Mouse (Mus musculus) retina, postnatal 1 day (tissue): Measurements from ENCODE around the gene Sntb2.

Experiments
- DNase-seq: peaks from one replicate; pipeline ENCODE4 v3.0.0-alpha.2; 2012

Gene Sntb2

DNA sequence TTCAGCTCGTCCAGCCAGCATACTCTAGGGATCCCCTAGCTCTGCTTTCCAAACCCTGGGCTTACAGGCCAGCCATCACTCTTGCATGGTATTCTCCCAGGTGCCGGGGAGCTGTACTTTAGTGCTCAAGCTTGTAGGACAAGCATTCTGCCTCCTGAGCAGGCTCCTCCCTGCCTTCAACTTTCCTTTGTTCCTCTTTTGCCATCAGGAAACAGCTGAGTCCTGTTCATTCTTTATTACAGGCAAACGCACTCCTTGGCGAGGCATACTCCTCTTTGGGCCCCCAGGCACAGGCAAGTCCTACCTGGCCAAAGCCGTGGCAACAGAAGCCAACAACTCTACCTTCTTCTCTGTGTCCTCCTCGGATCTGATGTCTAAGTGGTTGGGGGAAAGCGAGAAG, 105.1 kb downstream of the Sntb2 start:
- DNase-seq: no peak

DNA sequence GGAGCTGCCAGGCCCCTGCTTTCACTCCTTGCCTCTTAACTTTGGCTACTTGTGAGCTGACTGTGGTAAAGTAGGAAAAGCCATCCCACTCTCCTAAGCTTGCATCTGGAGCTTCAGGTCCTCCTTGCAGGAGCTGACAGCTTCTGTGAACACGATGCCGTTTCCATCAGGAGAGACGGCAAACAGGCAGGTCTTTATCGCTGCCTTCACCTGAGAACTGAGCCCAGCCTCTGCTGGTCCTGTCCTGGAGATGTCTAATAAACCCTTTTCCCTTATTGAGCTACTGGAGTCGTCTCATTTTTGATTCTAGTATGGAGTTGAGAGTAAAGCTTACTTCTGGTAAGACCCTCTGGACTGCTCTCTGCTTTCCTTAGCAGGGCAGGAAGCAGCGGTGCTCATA, 109.9 kb downstream of the Sntb2 start:
- DNase-seq: no peak

- DNase-seq: no peak
Measured at GRCm38 (mm10) chr8:107046976-107047375, 111.4 kb downstream of the Sntb2 start.

DNA sequence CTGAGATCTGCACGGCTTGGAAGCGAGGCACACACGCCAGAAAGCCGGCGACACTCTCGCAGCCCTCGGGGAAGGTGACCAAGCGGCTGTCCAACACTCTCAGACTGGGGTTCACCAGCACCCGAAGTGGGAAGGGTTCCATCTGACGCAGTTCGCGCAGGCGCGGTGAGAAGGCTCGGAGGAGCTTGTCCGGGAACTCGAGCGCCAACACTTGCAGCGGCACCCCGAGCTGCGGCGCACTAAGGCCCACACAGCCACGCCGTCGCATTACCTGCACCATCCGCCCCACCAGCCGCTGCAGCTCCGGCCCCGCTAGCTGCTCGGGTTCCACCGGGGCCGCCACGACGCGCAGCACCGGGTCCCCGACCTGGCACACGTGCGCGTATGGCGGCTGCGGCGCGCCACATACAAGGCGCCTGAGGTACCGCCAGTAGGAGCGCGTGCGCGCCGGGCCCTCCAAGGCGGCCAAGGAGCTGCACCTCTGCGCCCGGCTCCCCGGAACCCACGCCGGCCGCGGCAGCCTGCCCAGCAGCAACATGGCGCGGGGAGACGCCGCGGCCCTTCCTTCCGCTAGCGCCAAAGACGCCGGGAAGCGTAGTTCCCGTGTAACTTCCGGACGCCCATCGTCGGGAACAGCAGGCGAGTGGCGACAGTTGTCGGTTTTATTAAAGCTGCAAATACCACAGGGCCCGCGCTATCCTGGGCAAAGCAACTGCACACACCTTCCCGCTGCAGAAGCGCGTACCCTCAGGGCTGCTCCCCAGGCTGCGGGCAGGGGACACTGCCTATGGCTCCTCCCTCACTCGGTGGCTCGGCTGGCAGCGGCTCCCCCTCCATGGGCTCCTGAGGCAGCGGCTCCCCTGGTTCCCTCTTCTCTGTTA, 112.8 kb downstream of the Sntb2 start, which contains the start of gene Pdf:
Pdf (minus strand) TSS at position 554 of the 881 bp plus-strand sequence.
- peak; percentile 87 for DNase-seq

DNA sequence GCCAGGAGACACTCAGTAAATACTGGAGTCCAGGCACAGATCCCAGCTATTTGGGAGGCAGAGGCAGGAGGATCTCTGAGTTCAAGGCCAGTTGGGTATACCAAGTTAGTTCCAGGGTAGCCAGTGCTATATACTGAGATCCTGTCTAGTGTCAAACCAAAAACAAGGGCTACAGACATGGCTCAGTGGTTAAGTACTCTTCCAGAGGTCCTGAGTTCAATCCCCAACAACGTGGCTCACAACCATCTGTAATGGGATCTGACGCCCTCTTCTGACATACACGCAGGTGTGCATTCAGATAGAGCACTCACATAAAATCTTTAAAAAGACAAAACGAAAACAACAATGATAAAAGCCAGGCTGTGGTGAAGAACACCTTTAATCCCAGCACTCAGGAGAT, 113.9 kb downstream of the Sntb2 start:
- DNase-seq: no peak

GRCm38 (mm10) chr8:107052046-107052445, 116.5 kb downstream of the Sntb2 start:
- DNase-seq: no peak

- DNase-seq: peak; percentile 99
Measured at GRCm38 (mm10) chr8:107056076-107056972, 120.8 kb downstream of the Sntb2 start, which contains the start of the genes Cog8 and Nip7. Gene Cog8 (minus strand): TSS chr8:107056689. Gene Nip7 (plus strand): TSS chr8:107056877.

DNA sequence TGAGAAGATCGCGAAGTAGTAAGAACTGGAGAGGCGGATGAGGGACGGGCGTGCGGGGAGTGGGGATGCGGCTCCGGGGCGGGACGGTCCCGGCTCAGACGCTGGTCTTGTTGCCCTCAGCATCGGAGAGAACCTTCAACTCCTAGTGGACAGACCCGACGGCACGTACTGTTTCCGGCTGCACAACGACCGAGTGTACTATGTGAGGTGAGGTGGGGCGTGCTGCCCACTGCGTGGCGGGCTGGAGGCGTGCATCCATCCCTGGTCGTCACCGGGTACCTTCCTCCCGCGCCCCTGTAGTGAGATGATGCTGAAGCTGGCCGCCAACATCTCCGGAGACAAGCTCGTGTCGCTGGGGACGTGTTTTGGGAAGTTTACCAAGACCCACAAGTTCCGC, 121.4 kb downstream of the Sntb2 start:
- DNase-seq: no peak

DNA sequence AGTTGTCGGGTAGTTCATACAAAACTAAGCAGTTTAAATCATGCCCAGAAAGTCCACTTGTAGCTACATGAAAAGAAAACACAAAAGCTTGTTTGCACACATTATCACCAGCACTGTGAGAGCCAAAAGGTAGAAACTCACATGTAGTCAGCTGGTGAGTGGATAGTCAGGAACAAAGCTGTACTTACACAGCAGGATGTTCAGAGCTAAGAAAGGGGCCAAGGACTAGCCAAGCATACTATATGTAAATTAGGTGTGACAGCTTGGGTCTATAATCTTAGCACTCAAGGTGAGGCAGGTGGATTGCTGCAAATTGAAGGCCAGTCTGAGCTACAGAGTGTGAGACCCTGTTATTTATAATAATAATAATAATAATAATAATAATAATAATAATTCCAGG, 127.1 kb downstream of the Sntb2 start:
- no peak for DNase-seq

DNA sequence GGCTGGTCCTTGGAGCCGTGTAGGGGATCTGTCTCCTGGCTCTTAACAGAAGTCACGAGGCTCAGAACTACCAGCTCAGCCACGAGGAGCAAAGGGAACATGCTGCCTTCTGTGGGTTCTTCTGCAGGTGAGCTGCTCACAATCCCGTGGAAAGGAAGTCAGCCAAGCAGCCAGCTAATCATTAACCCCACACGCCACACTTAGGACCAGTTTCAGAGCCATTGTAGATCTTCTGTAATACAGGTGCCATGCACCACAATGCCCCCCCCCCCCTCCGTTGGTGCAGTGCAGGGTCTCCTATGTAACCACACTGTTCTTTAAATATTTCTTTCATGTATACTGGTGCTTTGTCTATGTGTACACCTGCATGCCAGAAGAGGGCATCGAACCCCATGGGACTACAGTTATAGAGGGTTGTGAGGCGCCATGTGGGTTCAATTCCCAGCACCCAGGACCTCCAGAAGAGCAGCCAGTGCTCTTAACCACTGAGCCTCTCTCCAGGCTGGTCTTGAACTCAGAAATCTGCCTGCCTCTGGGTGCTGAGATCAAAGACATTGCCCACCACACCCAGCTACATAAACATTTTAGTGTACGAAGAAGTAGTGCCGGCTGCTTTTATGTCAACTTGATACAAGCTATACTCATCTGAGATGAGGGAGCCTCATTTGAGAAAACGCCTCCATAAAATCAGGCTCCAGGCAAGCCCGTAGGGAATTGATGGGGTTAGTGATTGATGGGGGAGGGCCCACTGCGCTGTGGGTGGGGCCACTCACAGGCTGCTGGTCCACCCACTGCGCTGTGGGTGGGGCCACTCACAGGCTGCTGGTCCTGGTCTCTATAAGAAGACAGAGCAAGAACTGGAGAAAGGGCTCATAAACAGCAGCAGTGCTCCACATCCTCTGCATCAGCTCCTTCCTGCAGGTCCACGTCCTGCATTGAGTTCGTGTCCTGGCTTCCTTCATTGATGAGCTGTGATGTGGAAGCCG, 130.3 kb downstream of the Sntb2 start, which contains the start of gene Tmed6:
Tmed6 (minus strand) TSS at position 134 of the 986 bp plus-strand sequence.
- no peak for DNase-seq
